Mouse (Mus musculus) thymus, postnatal 0 days (tissue): ENCODE results near the gene Cd3g. TPM values are rescaled to one million over a fixed set of nuclear protein-coding genes. Genes with fewer than 3 reads are reported as not detected.
"Not testable (repeated sequence)": the region's sequence is repeated elsewhere in the genome, so short reads cannot be mapped to it uniquely, and the experiment has no call there.

Source experiments
- DNase-seq: peaks from one replicate; pipeline ENCODE4 v3.0.0-alpha.2; 2015; ENCODE audit warnings: low spot score
- polyA plus RNA-seq: library from polyadenylated mRNA; unstranded; fragments of >200 nt; fragmentation: Nextera tagmentation; extraction: Ambion mirVana; gene quantifications from 2 replicates; pipeline ENCODE4 v1.2.1, GENCODE M21; 2015

Gene Cd3g
- polyA plus RNA-seq, 1 experiment from 2014 or later, result 973 TPM

DNA sequence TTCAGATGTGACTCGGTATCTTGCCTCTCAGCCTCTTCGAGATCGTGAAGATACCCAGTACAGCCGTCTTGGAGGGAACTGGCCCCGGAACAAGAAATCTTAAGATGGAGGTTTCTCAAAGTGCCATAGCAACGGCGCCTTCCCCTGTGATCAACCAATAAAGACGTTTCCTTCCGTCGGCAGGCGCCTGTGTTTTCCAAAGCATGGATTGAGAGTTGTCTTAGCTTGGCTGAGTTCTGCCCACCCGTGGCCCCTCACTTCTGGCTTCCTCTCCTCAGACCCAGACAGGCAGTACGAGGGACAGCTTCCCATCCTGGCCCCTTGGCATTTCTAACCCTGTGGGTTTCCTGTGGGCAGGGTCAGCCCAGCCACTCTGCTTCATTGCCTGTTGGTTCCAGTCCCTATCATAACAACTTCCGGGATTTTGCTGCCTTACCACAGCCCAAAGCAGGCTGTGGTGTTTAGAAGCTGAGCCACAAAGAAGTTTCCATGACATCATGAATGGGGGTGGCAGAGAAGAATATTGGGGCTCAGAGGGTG, 6.1 kb upstream of the Cd3g start:
- peak; percentile 96 for DNase-seq

DNA sequence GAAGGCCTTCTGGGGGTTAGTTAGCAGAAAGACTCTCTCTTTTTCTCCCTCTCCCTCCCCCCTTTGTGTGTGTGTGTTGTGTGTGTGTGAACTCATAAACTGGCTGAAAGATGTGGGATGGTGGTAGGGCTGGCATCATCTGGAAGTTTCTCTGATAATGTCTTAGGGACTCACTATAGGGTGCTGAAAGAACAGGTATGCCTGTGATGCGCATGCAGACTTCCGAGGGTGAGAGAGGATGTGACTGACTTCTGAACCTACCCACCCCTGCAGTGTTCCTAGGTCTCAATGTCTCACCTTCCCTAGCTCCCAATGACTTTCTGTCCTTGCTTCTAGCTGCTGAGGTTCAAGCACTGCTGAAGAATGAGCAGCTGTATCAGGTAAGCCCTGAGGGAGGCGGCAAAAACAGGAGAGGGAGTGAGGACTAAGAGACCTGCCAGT, 5.5 kb upstream of the Cd3g start:
- DNase-seq, result peak; percentile 62

DNA sequence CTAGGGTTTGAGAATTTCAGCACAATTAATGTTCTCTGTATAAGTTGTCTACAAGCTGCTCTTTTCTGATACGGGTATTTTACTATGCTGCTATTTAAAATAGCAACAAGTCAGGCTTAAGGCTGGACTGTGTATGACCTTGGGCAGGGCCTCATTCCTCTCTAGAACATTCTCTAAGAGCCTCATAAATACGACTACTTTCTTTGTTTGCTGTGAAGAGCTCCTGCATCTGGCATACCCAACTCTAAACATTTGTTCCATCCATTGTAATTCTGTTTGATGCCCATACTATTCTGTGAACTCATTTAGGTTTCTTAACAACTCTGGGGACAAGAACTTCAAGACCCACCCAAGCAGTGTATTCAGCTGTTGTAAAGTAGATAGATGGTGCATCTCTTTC, 2.8 kb upstream of the Cd3g start:
- DNase-seq, result no peak

DNA sequence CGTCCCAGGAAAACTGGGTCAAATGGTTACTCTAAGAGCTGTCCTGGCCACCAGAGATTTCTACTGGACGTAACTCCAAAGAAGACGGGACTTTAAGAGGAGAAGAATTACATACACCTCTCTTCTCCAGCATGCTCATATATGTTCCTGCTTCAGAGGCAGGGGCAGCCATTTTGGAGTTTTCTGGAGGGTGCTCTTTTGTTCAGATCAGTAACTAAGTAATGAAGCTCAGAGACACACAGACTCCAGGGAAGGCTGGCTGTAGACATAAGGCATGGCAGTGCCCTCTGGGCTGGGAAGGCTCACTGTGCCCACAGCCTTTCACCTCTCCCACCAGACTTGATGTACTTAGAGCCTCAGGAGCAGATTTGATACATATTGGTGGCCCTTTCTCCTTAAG, 2.3 kb upstream of the Cd3g start:
- DNase-seq, result peak; percentile 63

DNA sequence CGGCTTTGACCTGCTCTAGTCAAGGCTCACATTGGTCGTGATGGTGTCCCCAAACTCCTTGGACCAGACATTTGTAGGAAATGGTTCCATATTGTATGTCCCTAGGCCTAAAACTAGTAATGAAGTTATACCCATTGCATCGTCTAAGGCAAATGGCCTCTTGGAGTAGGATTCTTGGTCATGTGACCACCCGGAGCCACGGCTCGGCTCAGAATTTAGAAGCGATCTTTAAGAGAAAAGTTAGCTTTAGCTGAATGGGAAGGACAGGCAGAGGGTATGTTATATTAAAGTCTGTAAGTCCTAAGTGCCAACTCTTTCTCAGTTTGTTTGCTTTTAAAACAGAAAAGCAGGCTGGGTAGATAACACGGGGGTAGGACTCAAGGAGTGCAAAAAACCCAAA, 1.9 kb upstream of the Cd3g start:
- peak; percentile 64 for DNase-seq

DNA sequence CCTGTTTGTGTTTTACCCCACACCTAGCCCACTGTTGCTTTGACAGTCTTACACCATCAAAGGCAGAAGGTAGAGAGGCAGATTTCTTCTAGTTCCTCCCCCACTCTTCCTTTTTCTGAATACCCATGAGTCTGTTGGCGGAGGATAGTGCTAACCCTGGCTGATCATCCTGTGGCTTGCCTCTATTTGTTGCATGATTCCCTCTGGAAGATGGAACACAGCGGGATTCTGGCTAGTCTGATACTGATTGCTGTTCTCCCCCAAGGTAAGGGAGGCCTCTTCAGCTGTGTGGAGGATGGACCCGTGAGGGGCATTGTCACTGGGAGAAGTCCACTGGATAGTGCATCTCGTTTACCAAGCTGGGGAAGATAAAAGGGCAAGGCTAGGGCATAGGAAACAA, 1.4 kb upstream of the Cd3g start, which contains the start of gene Cd3d:
Cd3d (plus strand) TSS at position 111 of the 400 bp plus-strand sequence.
- peak; percentile 86 for DNase-seq

DNA sequence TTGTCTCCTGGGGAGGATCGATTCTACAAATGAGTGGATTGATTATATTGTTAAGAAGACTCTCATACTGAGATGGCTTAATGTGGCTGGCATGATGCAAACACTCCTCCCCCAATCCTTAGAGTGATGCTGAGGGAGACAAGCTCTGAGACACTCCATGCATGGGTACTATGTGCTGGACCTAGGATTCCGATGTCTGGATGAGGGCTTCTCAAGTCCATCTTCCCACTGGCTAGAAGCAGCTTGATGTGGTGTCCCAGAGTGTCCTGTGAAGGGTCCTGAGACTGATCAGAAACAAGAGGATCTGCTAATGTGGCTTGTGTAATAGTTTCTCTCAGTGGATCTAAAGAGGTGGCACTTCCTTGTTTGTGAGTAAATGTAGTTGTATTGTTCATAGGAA, 873 bp upstream of the Cd3g start:
- DNase-seq, result no peak

DNA sequence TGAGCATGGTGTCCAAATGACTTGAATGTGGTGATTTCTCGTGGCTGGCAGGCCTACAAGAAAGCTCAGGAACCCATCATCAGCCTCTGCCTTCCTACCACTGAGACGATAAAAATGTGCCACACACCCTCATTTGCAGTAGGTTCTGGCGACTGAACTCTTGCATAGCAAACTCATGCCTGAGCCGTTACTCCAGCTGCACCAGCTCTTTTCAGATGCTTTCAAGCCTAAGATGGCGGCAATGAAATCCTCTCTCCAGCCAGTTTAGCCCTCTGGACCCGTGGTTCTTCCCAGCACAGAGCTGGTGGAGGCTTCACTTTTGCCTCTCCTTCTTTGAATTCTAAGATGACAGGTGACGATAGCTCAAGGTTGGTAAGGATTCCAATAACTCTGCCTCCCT, 425 bp downstream of the Cd3g start:
- peak; percentile 67 for DNase-seq

DNA sequence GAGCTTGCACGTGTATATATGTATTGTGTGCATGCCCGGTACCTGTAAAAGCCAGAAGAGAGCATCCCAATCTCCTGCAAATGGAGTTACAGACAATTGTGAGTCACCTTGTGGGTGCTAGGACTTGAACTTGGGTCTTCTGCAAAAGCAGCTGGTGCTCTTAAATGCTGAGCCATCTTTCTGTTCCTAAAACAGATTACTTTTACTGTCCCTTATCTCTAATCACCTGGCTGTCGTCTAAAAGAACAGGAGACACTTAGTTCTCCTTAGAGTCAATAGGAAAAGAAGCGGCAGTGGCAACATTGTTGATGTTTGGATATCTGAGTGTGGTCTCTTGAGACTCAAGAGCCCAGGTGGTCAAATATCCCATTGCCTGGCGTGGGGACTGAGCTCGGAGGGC, 2.4 kb downstream of the Cd3g start:
- DNase-seq, result peak; percentile 1

DNA sequence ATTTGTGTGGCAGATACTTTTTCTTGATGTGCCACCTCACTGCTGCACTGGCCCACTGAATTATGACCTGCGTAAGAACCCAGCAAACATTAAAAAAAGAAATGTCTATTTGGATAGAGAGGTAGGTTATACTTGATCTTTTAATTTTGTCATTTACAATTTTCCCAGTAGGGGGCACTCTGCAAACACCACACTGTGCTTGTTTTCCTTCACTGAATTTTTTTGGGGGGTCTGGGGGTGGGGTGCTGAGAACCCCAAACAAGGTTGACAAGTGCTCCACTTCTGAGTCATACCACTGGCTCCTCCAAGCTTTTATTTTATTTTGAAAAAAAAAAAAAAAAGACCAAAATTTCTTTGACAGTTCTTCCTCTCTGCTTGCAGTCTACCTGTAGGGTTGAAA, 10.8 kb downstream of the Cd3g start:
- DNase-seq, result peak; percentile 49

DNA sequence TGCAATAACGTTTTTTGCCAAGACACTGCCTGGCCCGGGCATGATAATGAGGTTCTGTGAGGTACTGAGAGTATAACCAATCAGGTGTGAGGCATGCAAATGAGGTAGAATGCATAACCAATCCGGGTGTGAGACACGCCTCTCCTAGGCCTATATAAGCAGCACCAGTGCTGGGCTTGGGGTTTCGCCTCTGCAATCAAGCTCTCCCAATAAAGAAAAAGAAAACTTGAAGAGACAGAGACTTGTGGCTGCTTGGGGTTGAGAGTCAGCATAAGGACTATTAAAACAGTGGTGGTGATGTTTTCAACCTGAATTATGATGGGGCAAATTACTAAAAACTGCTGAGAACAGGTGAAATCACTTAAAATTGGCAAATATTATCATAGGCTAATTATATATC, 12.5 kb downstream of the Cd3g start:
- DNase-seq, result not testable (repeated sequence)

DNA sequence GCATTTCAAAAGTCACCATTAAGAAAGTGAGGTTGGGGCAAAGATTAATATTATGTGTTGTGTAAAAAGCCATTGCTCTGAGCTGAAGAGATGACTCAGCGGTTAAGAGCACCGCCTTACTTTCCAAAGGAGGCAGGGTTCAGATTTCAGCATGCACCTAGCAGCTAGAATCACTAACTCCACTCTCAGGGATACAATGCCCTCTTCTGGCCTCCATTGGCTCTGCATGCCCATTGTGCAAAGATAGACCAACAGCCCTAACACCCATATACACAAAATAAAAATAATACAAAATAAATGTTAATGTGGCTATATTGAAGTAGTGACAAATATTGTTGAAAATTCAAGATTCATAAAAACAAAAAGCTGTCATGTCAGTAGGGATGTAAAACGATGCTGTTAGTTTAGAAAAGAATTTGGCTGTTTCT, 13.4 kb downstream of the Cd3g start:
- peak; percentile 83 for DNase-seq

DNA sequence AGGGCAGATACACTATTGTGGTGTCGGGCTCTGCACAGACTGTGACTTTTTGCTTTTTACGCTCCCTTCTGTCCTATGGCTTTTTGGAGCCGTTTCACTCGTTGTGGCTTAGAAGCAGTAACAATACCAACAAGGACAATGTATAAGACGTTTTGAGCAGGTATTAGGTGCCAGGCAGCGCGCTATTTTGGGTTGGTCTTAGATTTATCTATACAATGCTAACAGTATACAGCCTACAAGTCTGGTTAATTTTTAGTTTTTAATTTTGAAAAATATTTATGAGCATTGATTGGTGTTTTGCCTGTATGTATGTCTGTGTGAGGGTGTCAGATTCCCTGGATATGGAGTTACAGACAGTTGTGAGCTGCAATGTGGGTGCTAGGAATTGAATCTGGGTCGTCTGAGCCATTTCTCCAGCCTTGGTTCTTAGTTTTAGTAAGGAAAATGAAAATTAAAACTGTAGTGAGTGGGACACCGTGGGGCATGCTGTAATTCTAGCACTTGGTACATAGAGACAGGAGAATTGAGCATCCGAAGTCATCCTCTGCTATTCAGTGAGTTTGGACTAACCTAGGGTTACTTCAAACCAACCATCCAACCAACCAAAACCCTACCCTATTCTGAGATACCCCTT, 14.3 kb downstream of the Cd3g start:
- DNase-seq, result no peak

DNA sequence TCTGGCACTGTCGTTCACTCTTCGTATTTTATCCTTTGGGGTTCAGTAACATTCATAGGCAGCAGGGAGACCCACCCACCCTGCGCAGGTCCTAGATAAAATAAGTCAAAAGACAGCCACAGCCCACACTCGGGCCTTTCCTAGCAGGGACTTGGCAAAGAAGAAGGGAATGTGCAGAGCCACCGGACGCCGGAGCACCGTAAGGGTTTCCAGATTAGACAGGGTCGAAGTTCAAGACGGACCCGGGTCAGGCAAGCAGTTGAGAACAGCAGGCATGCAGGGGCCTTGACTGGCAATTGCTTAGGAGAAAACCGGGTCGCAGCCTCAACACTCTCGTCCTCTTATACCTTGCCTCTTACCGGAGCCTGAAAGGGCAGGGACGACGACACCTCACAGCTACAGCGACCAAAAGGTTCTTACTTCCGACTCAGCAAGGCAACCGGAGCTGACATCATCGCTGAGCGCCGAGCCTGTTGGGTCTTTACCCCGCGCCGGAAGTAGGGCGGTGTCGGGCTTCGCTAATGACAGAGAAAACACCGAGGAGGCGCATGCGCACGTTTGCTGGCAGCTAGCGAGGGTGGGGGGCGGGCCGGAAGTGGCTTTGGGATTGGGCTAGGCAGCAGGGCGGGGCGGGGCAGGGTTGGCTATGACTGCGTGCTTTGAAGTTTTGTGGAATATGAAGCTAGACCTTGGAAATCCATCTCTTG, 15.0 kb downstream of the Cd3g start, which contains the start of gene Ube4a:
Ube4a (minus strand) TSS at position 475 of the 707 bp plus-strand sequence.
- peak; percentile 100 for DNase-seq

DNA sequence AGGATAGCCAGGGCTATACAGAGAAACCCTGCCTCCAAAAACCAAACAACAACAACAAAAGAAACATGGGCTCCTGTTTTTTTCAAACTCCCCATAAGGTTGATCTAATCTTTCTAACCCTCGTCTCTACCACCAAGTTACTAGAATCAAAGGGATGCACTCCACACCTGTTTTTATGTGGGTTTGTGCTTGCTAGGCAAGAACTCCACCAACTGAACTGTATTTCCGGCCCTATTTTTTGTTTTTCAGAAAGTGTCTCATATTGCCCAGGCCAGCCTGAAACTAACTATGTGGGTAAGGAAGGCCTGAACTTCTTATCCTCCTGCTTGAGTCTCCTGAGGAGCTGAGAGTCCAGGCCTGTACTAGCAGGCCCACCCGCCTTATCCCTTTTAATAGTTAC, 25.8 kb downstream of the Cd3g start:
- peak; percentile 87 for DNase-seq

DNA sequence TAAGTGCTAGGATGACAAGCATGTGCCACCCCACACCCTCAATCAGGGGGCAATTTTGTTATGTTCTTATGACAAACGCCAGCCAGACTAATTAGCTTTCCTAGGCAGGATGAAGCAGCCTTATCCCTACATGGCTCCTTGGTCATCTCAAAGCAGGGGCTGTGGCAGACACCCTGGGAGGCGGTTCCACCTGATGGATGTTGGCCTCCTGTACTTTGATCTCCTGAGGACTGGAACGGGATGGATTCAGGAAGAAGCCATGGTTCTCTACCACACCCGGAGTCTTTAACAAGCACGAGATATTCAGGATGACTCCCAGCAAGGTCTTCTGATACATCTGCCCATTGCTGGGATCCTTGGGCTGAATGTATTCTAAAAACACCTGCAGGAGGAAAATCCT, 32.4 kb downstream of the Cd3g start:
- no peak for DNase-seq

DNA sequence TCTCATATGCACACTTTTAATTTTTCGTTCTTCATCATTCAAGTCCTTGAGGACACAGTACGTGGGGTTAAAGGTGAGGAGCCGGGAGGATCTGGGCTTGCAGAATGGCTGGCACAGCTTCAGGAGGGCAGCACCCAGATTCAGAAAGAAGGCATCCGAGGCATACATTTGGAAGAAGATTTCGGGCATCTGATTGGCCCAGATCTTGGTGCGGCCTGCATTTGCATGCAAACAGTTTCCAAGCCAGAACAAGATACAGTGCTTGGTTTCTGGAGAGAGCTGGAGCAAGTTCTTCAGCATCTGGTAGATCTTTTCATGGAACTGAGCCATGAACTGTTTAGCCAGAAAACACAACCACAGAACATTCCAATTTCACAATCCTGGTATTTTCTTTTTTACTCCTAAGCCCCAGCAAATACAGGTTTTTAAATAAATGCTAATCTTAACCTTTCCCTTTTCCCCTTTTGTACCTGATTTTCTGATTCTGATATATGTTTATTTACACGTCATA, 34.0 kb downstream of the Cd3g start:
- DNase-seq, result no peak

DNA sequence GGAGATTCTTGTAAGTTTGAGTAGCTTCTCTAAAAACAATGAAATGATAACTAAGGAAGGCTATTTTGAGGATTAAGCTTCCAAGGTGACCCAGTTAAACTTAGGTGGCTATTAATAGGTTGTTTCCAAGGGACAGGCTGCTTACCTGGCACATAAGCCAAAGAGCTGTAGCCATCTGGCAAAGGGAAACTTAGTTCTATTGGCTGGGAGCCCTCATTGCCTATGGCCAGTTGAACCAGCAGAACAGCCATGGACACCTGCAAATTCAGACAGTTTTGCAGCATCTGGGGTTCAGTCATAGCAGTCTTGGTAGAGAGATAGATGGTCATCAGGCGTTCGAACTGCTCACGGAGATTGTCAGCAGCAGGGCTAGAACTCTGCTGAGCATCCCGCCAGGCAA, 37.8 kb downstream of the Cd3g start:
- no peak for DNase-seq

DNA sequence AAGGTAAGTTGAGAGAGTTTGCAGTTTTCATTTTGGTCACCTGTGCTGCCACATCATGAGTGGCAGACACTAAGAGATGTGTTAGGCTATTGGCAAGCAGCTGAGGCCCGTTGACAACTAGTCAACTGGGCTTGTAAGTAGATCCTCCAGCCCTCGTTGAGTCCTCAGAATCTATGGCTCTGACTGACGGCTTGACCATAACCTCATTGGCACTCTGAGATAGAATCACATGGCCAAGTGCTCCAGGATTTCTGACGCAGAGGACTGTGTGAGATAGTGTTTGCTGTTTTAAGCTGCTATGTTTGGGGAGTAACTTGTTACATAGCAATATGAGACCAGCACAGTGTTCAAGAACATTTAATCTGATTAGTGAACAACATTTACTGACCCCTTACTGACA, 38.5 kb downstream of the Cd3g start:
- no peak for DNase-seq

DNA sequence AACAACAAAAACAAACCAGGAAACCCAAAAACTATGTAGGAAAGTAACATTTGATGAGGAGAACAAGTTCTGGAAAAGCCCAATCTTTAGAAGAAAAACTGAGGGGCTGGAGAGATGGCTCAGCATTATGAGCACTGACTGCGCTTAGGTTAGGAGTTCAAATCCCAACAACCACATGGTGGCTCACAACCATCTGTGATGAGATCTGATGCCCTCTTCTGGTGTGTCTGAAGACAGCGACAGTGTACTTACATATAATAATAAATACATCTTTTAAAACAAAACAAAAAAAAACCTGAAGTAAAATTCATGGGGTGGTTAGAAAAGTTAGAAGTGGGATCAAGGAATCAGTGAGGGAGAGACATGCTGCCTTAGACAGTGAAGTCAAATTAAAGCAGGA, 58.7 kb downstream of the Cd3g start:
- no peak for DNase-seq

DNA sequence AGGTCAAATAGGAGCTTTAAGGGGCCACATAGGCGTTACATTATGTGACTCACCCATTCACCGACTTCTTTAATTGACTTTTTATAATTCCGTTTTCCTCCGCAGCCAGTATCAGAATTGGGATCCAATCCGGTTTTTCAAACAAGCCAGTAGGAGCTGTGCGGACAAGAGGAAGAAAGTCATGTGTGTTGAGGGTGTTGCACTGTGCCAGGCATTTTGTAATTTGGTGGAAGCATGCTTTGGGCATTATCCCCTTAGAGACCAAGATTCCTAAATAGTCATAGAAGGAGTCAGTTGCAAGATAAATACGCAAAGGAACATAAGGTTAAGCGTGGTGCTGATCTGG, 59.1 kb downstream of the Cd3g start:
- no peak for DNase-seq

DNA sequence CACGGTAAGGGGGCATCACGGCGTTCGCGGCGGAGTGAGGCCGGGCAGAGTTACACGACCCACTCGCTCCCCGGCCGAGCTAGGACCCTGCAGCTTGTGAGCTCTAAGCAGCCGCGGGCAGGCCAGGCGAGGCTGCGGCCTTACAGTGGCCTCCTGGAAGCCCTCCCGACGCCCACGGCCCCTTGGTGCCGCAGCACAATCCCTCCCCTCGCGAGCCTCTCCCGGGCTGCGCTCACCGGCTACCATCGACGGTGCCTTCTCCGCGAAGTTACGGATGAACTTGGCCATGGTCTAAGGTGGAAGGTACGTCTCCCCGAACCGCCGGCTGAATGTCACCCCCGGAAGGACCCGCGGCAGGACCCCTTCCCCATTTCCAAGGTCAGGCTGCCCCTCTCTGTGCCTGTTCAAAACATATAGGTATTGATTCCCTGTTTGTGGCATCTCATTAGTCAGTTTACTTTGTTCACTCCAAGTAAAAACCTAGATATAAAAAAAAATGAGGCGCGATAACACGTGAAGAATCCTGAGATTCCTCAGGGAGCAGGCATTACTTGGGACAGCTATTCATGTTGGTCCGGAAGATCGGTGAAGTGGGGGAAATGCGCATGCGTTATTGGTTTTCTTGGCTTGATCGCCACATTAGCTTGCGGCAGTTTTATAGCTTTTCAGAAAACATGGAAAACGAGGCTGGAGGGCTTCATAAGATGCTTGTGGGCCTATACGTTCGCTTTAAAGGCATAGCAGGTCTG, 59.7 kb downstream of the Cd3g start, which contains the start of gene Atp5l:
Atp5l (minus strand) TSS at position 369 of the 749 bp plus-strand sequence.
- peak; percentile 93 for DNase-seq
